8 mouse cellular contexts compared by ENCODE assay signal in genomic region chr7:29168791-29169230, GRCm38 (mm10). TPM values are rescaled to one million over a fixed set of nuclear protein-coding genes. Genes with fewer than 3 reads are reported as not detected.
DNase-seq lines count a peak whose midpoint lies in the region; ATAC-seq and TF ChIP-seq lines count a peak whose summit lies in the region.

No protein-coding gene starts in this region.

- DNase-seq in kidney, postnatal 36 days = no peak
- DNase-seq in ES-E14 (ENCODE audit: low read depth, low spot score) = no peak
- DNase-seq in intestine, embryonic 14.5 days (ENCODE audit: low spot score) = peak; percentile 71
- peak; percentile 67 for DNase-seq in neural tube, embryonic 11.5 days (ENCODE audit: low spot score)
- DNase-seq in spleen, postnatal 36 days (ENCODE audit: low spot score in 2 of 2) = no peak

- peaks cover 28% of the 10 kb centered on the region for H3K4me1 ChIP-seq in kidney, embryonic 14.5 days (ENCODE audit: control insufficient read depth, insufficient read depth, low read length)
- peaks cover 4 to 27% of the 10 kb centered on the region in 2 experiments; a peak in 3 of 4 replicates for H3K4me1 ChIP-seq in ES-E14 (ENCODE audit: control insufficient read depth in 2 of 2, insufficient read depth in 2 of 2, low read length in 2 of 2, poor library complexity in 1 of 2)
- no peaks in the 10 kb centered on the region for H3K4me1 ChIP-seq in cortical plate, adult 2 months (ENCODE audit: control insufficient read depth, insufficient read depth, low read length)
- H3K4me1 ChIP-seq in intestine, embryonic 14.5 days (replicated peaks; ENCODE audit: control insufficient read depth, insufficient read depth, low read length) = peaks cover 16% of the 10 kb centered on the region
- peaks cover 16% of the 10 kb centered on the region for H3K4me1 ChIP-seq in neural tube, embryonic 11.5 days (ENCODE audit: control insufficient read depth, insufficient read depth, low read length)

- in situ Hi-C loops in ES-E14 (cut with MboI; ENCODE audit: low sequenced_read_pairs in 2 of 2, unreplicated experiment in 2 of 2) = no loop called here

- no peak for TF ChIP-seq POLR2A in cortical plate, adult 2 months (IDR thresholded peaks at IDR 0.05; ENCODE audit: extremely low read depth, insufficient read depth, low read length)

- H3K4me2 ChIP-seq in kidney, embryonic 14.5 days (replicated peaks; ENCODE audit: low read depth, low read length) = peak overlapping the region; percentile 77
- peak overlapping the region; percentile 64 for H3K4me2 ChIP-seq in intestine, embryonic 14.5 days (ENCODE audit: low read length)
- H3K4me2 ChIP-seq in neural tube, embryonic 11.5 days (ENCODE audit: low read depth) = peak overlapping the region; percentile 67

- peak overlapping the region; percentile 66 for H3K9ac ChIP-seq in kidney, embryonic 14.5 days (ENCODE audit: low read depth, low read length)
- H3K9ac ChIP-seq in ES-E14 (ENCODE audit: insufficient read depth, low read depth, low read length, poor library complexity, severe bottlenecking) = peak overlapping the region; percentile 63
- H3K9ac ChIP-seq in intestine, embryonic 14.5 days (ENCODE audit: low read length) = peak overlapping the region; percentile 44
- H3K9ac ChIP-seq in neural tube, embryonic 11.5 days (ENCODE audit: low read length) = peak overlapping the region; percentile 68

- H3K4me3 ChIP-seq in kidney, embryonic 14.5 days (ENCODE audit: low read length) = peak overlapping the region; percentile 65
- peak overlapping the region; percentile 71 to 99 for H3K4me3 ChIP-seq in ES-E14 (ENCODE audit: insufficient read depth in 1 of 2, low read depth in 1 of 2, low read length in 2 of 2, poor library complexity in 1 of 2, severe bottlenecking in 1 of 2)
- peak overlapping the region; percentile 93 for H3K4me3 ChIP-seq in cortical plate, adult 2 months (ENCODE audit: insufficient read depth, low read length)
- H3K4me3 ChIP-seq in intestine, embryonic 14.5 days (ENCODE audit: low read depth, low read length) = peak overlapping the region; percentile 56
- peak overlapping the region; percentile 60 for H3K4me3 ChIP-seq in neural tube, embryonic 11.5 days (ENCODE audit: low read depth, low read length)

- 0% methylated on average over 12 of the region's 14 CpGs for WGBS in kidney, embryonic 14.5 days
- WGBS in intestine, embryonic 14.5 days = under 1% methylated on average over 13 of the region's 14 CpGs
- under 1% methylated on average over 14 of the region's 14 CpGs for WGBS in neural tube, embryonic 11.5 days

- peaks cover 5% of the 10 kb centered on the region for H3K36me3 ChIP-seq in kidney, embryonic 14.5 days (ENCODE audit: control insufficient read depth, insufficient read depth, low read length)
- peaks cover 11% of the 10 kb centered on the region for H3K36me3 ChIP-seq in ES-E14 (ENCODE audit: control insufficient read depth, insufficient read depth, low read length, poor library complexity, severe bottlenecking)
- H3K36me3 ChIP-seq in intestine, embryonic 14.5 days (ENCODE audit: control insufficient read depth, insufficient read depth, low read length) = peaks cover 14% of the 10 kb centered on the region
- peaks cover 3% of the 10 kb centered on the region; the same call in 1 of the 2 replicates for H3K36me3 ChIP-seq in neural tube, embryonic 11.5 days (ENCODE audit: control insufficient read depth, insufficient read depth, low read length)

- no peak; the same call in 1 of the 2 replicates for ATAC-seq in kidney, embryonic 14.5 days (ENCODE audit: low FRiP score, low TSS enrichment)
- no peak for ATAC-seq in intestine, embryonic 14.5 days (replicated peaks; ENCODE audit: low FRiP score, low TSS enrichment, low read depth)
- 0 out of 2 replicates have a peak, but pooled peaks have one; percentile 1 for ATAC-seq in neural tube, embryonic 11.5 days (ENCODE audit: insufficient read depth, low FRiP score, low TSS enrichment)
- no peak for ATAC-seq in inflammation-experienced regulatory T-cells, adult 6 months

- H3K27me3 ChIP-seq in kidney, embryonic 14.5 days (ENCODE audit: control insufficient read depth, insufficient read depth, low read length) = peaks cover 25% of the 10 kb centered on the region
- H3K27me3 ChIP-seq in intestine, embryonic 14.5 days (replicated peaks; ENCODE audit: control insufficient read depth, insufficient read depth, low read length) = peaks cover 31% of the 10 kb centered on the region
- peaks cover 34% of the 10 kb centered on the region for H3K27me3 ChIP-seq in neural tube, embryonic 11.5 days (ENCODE audit: control insufficient read depth, insufficient read depth, low read length)

- H3K9me3 ChIP-seq in kidney, embryonic 14.5 days (ENCODE audit: control insufficient read depth, low read length) = no peaks in the 10 kb centered on the region
- H3K9me3 ChIP-seq in ES-E14 (ENCODE audit: control insufficient read depth, insufficient read depth, low read depth, low read length) = no peaks in the 10 kb centered on the region
- no peaks in the 10 kb centered on the region for H3K9me3 ChIP-seq in intestine, embryonic 14.5 days (ENCODE audit: control insufficient read depth, low read length)
- H3K9me3 ChIP-seq in neural tube, embryonic 11.5 days (ENCODE audit: control insufficient read depth, low read length) = no peaks in the 10 kb centered on the region

- H3K27ac ChIP-seq in kidney, embryonic 14.5 days (ENCODE audit: low read depth, low read length) = peak overlapping the region; percentile 82
- H3K27ac ChIP-seq in ES-E14 (ENCODE audit: insufficient read depth, low read depth, low read length, poor library complexity, severe bottlenecking) = peak overlapping the region; percentile 9; the same call in 1 of the 2 replicates
- peak overlapping the region; percentile 16 for H3K27ac ChIP-seq in cortical plate, adult 2 months (ENCODE audit: insufficient read depth, low read length)
- H3K27ac ChIP-seq in intestine, embryonic 14.5 days (ENCODE audit: low read depth) = no peak overlapping the region
- peak overlapping the region; percentile 74 for H3K27ac ChIP-seq in neural tube, embryonic 11.5 days (ENCODE audit: low read depth, low read length)

- TF ChIP-seq CTCF in cortical plate, adult 2 months (IDR thresholded peaks at IDR 0.05; ENCODE audit: extremely low read depth, insufficient read depth, low read length) = no peak

TF ChIP-seq in ES-E14, 5 proteins besides CTCF, POLR2A, EP300 and RAD21:
- TF ChIP-seq MAFK (IDR thresholded peaks at IDR 0.05; ENCODE audit: insufficient read depth, low read depth, low read length) (no peak), HCFC1 (IDR thresholded peaks at IDR 0.05; ENCODE audit: borderline replicate concordance, insufficient read depth, low read length) (peak; percentile 26; the same call in 1 of the 2 replicates)

RNA-seq across cellular contexts. Expression of gene Ggn, which starts 1.2 kb away (rescaled TPM):
- polyA plus RNA-seq in kidney, embryonic 14.5 days (2014; fragmentation: Nextera tagmentation; extraction: Ambion mirVana) = 0.47 and 0.91 TPM in 2 replicates
- 0.67 and 1.2 TPM in 2 replicates for total RNA-seq in ES-E14 (2012; rRNA removed)
- polyA plus RNA-seq in cortical plate, adult 2 months (2012; rRNA removed) = 0.52 and 0.72 TPM in 2 replicates
- 0.58 and 1.0 TPM in 2 replicates for polyA plus RNA-seq in intestine, embryonic 14.5 days (2014; fragmentation: Nextera tagmentation; extraction: Ambion mirVana)
- 0.34 and 0.46 TPM in 2 replicates for polyA plus RNA-seq in neural tube, embryonic 11.5 days (2014; fragmentation: Nextera tagmentation; extraction: Ambion mirVana)
- polyA plus RNA-seq in inflammation-experienced regulatory T-cells, adult 6 months (2017; shearing (Covaris generic)) = not detected

RNA-seq across cellular contexts. Expression of gene Spred3, which starts 1.4 kb away (rescaled TPM):
- polyA plus RNA-seq in kidney, embryonic 14.5 days (2014; fragmentation: Nextera tagmentation; extraction: Ambion mirVana) = 6.0 and 6.4 TPM in 2 replicates
- total RNA-seq in ES-E14 (2012; rRNA removed) = 5.1 and 6.2 TPM in 2 replicates
- polyA plus RNA-seq in cortical plate, adult 2 months (2012; rRNA removed) = 39.6 and 40.7 TPM in 2 replicates
- 3.8 and 4.7 TPM in 2 replicates for polyA plus RNA-seq in intestine, embryonic 14.5 days (2014; fragmentation: Nextera tagmentation; extraction: Ambion mirVana)
- polyA plus RNA-seq in neural tube, embryonic 11.5 days (2014; fragmentation: Nextera tagmentation; extraction: Ambion mirVana) = 5.6 and 6.5 TPM in 2 replicates
- under 1 TPM; 0.18 to 0.46 (median 0.46) TPM for polyA plus RNA-seq in inflammation-experienced regulatory T-cells, adult 6 months (2017; shearing (Covaris generic))

RNA-seq across cellular contexts. Expression of gene Psmd8, which starts 11.7 kb away (rescaled TPM):
- polyA plus RNA-seq in kidney, embryonic 14.5 days (2014; fragmentation: Nextera tagmentation; extraction: Ambion mirVana) = 281 and 283 TPM in 2 replicates
- total RNA-seq in ES-E14 (2012; rRNA removed) = 209 and 211 TPM in 2 replicates
- polyA plus RNA-seq in cortical plate, adult 2 months (2012; rRNA removed) = 195 and 198 TPM in 2 replicates
- polyA plus RNA-seq in intestine, embryonic 14.5 days (2014; fragmentation: Nextera tagmentation; extraction: Ambion mirVana) = 277 and 280 TPM in 2 replicates
- polyA plus RNA-seq in neural tube, embryonic 11.5 days (2014; fragmentation: Nextera tagmentation; extraction: Ambion mirVana) = 321 and 325 TPM in 2 replicates
- 100 to 1,000 TPM; 174 to 249 (median 197) TPM for polyA plus RNA-seq in inflammation-experienced regulatory T-cells, adult 6 months (2017; shearing (Covaris generic))

RNA-seq across cellular contexts. Expression of gene Fam98c, which starts 12.8 kb away (rescaled TPM):
- 12.2 and 13.9 TPM in 2 replicates for polyA plus RNA-seq in kidney, embryonic 14.5 days (2014; fragmentation: Nextera tagmentation; extraction: Ambion mirVana)
- 20.8 and 42.5 TPM in 2 replicates for total RNA-seq in ES-E14 (2012; rRNA removed)
- 62.3 and 66.1 TPM in 2 replicates for polyA plus RNA-seq in cortical plate, adult 2 months (2012; rRNA removed)
- 25.9 and 26.1 TPM in 2 replicates for polyA plus RNA-seq in intestine, embryonic 14.5 days (2014; fragmentation: Nextera tagmentation; extraction: Ambion mirVana)
- 17.2 and 19.1 TPM in 2 replicates for polyA plus RNA-seq in neural tube, embryonic 11.5 days (2014; fragmentation: Nextera tagmentation; extraction: Ambion mirVana)
- 10 to 100 TPM in 2 of 3 experiments, 1 to 10 TPM in 1; 6.5 to 11.3 (median 11.3) TPM for polyA plus RNA-seq in inflammation-experienced regulatory T-cells, adult 6 months (2017; shearing (Covaris generic))

RNA-seq across cellular contexts. Expression of gene Rasgrp4, which starts 34.2 kb away (rescaled TPM):
- 0.68 and 1.1 TPM in 2 replicates for polyA plus RNA-seq in kidney, embryonic 14.5 days (2014; fragmentation: Nextera tagmentation; extraction: Ambion mirVana)
- 5.6 and 5.9 TPM in 2 replicates for total RNA-seq in ES-E14 (2012; rRNA removed)
- polyA plus RNA-seq in cortical plate, adult 2 months (2012; rRNA removed) = 1.5 and 1.6 TPM in 2 replicates
- 0.54 and 0.96 TPM in 2 replicates for polyA plus RNA-seq in intestine, embryonic 14.5 days (2014; fragmentation: Nextera tagmentation; extraction: Ambion mirVana)
- polyA plus RNA-seq in neural tube, embryonic 11.5 days (2014; fragmentation: Nextera tagmentation; extraction: Ambion mirVana) = 0.76 and 0.82 TPM in 2 replicates
- polyA plus RNA-seq in inflammation-experienced regulatory T-cells, adult 6 months (2017; shearing (Covaris generic)) = 1 to 10 TPM in 1 of 3 experiments, under 1 TPM in 2; 0.45 to 1.1 (median 0.95) TPM

Comparison
In these comparisons a context has a peak if more than half of its experiments do, and no peak if none do; other contexts are left out.
1. DNase-seq: peak in intestine, embryonic 14.5 days (single experiment) and neural tube, embryonic 11.5 days (single experiment); none in kidney, postnatal 36 days (0 of 2), ES-E14 (single experiment) and spleen, postnatal 36 days (0 of 2).
2. Peak in every context shown above with its lines, with median percentiles within 50 percentile points of each other: H3K4me2 ChIP-seq, H3K4me3 ChIP-seq and H3K9ac ChIP-seq.